Mouse (Mus musculus) cerebellum, adult 2 months (tissue): ENCODE results near the gene Atp5h.

Source experiments
- CTCF ChIP-seq: fragments of 200-500 bp; IDR thresholded peaks from 2 replicates; pipeline ENCODE4 v1.5.1; 2011; ENCODE audit warnings: low read depth, mild to moderate bottlenecking, control low read depth, low read length, moderate library complexity, borderline replicate concordance; ENCODE audit not compliant: insufficient read depth
- POLR2A ChIP-seq: fragments of 200-500 bp; IDR thresholded peaks from 2 replicates; pipeline ENCODE4 v1.6.1; 2011; ENCODE audit warnings: low read length, control low read depth, borderline replicate concordance; ENCODE audit not compliant: insufficient read depth

- TF ChIP-seq CTCF (no peak), POLR2A (no peak)
These were observed 41.2 kb upstream of the Atp5h start for GRCm38 (mm10) chr11:115460976-115461375.
